Mouse (Mus musculus) stomach, adult 2 months (tissue): ENCODE data around the gene Dact1. TPM values are rescaled to one million over a fixed set of nuclear protein-coding genes. Genes with fewer than 3 reads are reported as not detected.

ENCODE experiments used
- polyA plus RNA-seq: library from polyadenylated mRNA; depleted of rRNA; stranded (reverse); fragments of >200 nt; gene quantifications from 2 replicates; pipeline ENCODE4 v1.2.3, GENCODE M21; 2012; rRNA removed

Dact1 gene
- polyA plus RNA-seq, result 2.6 and 3.4 TPM in 2 replicates

GRCm38 (mm10) chr12:71309581-71310067 is at the start of gene Dact1:
Gene Dact1, plus strand, starts transcription at chr12:71309884.

Other genes with a start within 250 kb of the Dact1 start
- not detected in 2 replicates for gene Tomm20l, start 198.5 kb upstream of the Dact1 start, polyA plus RNA-seq
- 1.7 and 1.8 TPM in 2 replicates for gene Timm9, start 173.2 kb upstream of the Dact1 start, polyA plus RNA-seq
- gene 2700049A03Rik, start 173.0 kb upstream of the Dact1 start, polyA plus RNA-seq, result 0.49 and 1.0 TPM in 2 replicates